Mouse (Mus musculus): ENCODE measurements at regions not wholly inside any gene's neighbourhood (a gene's known extent, or its start where the extent isn't known, plus 50 kb on each side); places are given as distances from the start of the nearest gene placed in this dataset.
A peak's percentile ranks its signal among the peaks of the same experiment; 100 is the strongest.

DNA sequence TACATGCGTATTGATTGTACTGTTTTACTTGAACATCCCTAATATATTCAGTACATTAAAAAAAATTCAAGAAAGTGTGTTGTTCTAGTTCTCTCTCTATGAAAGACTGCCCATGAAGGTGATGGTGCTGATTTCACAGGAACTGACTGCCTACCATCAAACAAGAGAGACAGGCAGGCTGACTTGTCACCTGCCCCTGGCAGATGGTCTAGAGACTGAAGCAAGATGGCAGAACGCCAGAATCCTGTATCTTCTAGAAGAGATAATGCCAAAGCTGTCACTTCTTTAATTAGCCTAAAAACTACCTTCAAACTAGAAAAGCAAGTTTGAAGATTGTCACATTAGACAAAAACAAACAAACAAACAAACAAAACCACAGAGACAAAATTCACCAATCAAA lies 484.7 kb upstream of the Dppa4 start:
- Histone ChIP-seq H3K79me2 (ENCODE audit: control insufficient read depth, insufficient read depth) (no peaks in the 10 kb centered on the region), H3K27me3 (ENCODE audit: control insufficient read depth, insufficient read depth, insufficient read length) (no peaks in the 10 kb centered on the region), H3K4me3 (ENCODE audit: insufficient read depth, poor library complexity, severe bottlenecking) (no peak overlapping the region), H3K79me3 (ENCODE audit: low read depth) (no peaks in the 10 kb centered on the region), H3K36me3 (ENCODE audit: control insufficient read depth, insufficient read depth) (no peaks in the 10 kb centered on the region), H3ac (ENCODE audit: control insufficient read depth, insufficient read length, low read depth) (no peak overlapping the region)
- TF ChIP-seq FOSL1 (IDR thresholded peaks at IDR 0.05; ENCODE audit: insufficient read depth, low read length, poor library complexity, severe bottlenecking), result no peak

DNA sequence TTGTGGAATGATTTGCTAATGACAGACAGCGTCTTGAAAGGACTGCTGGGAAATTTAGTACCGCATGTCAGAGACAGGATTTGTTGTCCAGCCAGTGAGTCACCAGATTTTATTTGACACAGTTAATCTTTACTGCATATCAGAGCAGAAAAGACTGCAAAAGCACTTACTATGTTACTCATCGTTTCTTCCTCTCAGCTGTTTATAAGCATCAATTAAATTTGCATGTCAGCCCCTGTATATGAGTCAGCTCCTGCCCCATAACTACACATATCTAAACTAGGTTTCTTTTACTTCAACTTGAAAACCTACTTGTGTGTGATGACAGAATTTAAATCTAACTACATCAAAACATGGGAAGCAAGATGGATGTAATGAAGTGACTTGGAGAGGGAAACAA lies 440.4 kb upstream of the Dppa4 start:
- Histone ChIP-seq H3K36me3 (ENCODE audit: control insufficient read depth, insufficient read depth) (no peaks in the 10 kb centered on the region), H3K79me2 (ENCODE audit: control insufficient read depth, insufficient read depth) (no peaks in the 10 kb centered on the region), H3K79me3 (ENCODE audit: low read depth) (no peaks in the 10 kb centered on the region), H3K27me3 (ENCODE audit: control insufficient read depth, insufficient read depth, insufficient read length) (no peaks in the 10 kb centered on the region), H3ac (ENCODE audit: control insufficient read depth, insufficient read length, low read depth) (no peak overlapping the region), H3K4me3 (ENCODE audit: insufficient read depth, poor library complexity, severe bottlenecking) (no peak overlapping the region)
- peak; percentile 32 for TF ChIP-seq FOSL1 (IDR thresholded peaks at IDR 0.05; ENCODE audit: insufficient read depth, low read length, poor library complexity, severe bottlenecking)
- TF ChIP-seq MAX (IDR thresholded peaks at IDR 0.05), result no peak
- TF ChIP-seq CEBPB (IDR thresholded peaks at IDR 0.05; ENCODE audit: low read depth), result no peak
- TF ChIP-seq MYOG (IDR thresholded peaks at IDR 0.05; ENCODE audit: control insufficient read depth, extremely low read depth, insufficient read length), result no peak
- peak; percentile 91 for TF ChIP-seq MYOD1 (IDR thresholded peaks at IDR 0.05; ENCODE audit: control insufficient read depth, insufficient read length, low read depth)
- no peak for TF ChIP-seq CTCF (IDR thresholded peaks at IDR 0.05; ENCODE audit: control insufficient read depth, insufficient read depth, insufficient read length)
- no peak for TF ChIP-seq USF1 (IDR thresholded peaks at IDR 0.05; ENCODE audit: low read depth)

DNA sequence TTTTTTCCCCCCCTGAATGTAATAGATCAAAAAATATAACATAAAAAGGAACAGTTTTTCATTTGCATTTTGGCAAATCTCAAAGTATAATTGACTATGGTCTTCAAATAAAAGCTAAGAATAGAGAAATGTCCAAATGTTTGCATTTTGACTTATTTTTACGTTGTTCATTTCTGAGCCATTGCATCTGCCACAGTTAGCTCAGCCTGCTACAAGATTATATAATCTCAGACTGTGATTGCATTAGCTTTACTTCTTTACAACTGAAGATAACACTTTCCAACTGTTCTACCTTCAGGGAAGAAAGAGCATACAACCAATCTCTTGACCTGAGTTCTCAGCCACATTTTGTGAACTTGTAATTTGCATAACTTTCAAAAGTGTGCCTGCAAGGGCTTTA lies 431.9 kb upstream of the Dppa4 start:
- TF ChIP-seq CTCF (IDR thresholded peaks at IDR 0.05; ENCODE audit: control insufficient read depth, insufficient read depth, insufficient read length) (no peak), FOSL1 (IDR thresholded peaks at IDR 0.05; ENCODE audit: insufficient read depth, low read length, poor library complexity, severe bottlenecking) (no peak), MAX (IDR thresholded peaks at IDR 0.05) (no peak), MYOD1 (IDR thresholded peaks at IDR 0.05; ENCODE audit: control insufficient read depth, insufficient read length, low read depth) (no peak), MYOG (IDR thresholded peaks at IDR 0.05; ENCODE audit: control insufficient read depth, extremely low read depth, insufficient read length) (no peak), CEBPB (IDR thresholded peaks at IDR 0.05; ENCODE audit: low read depth) (no peak), USF1 (IDR thresholded peaks at IDR 0.05; ENCODE audit: low read depth) (no peak)
- Histone ChIP-seq H3ac (ENCODE audit: control insufficient read depth, insufficient read length, low read depth) (no peak overlapping the region), H3K79me2 (ENCODE audit: control insufficient read depth, insufficient read depth) (no peaks in the 10 kb centered on the region), H3K36me3 (ENCODE audit: control insufficient read depth, insufficient read depth) (no peaks in the 10 kb centered on the region), H3K27me3 (ENCODE audit: control insufficient read depth, insufficient read depth, insufficient read length) (no peaks in the 10 kb centered on the region), H3K79me3 (ENCODE audit: low read depth) (no peaks in the 10 kb centered on the region), H3K4me3 (ENCODE audit: insufficient read depth, poor library complexity, severe bottlenecking) (no peak overlapping the region)

GRCm38 (mm10) chr16:47859840-47860239 lies 423.7 kb upstream of the Dppa4 start:
- no peak overlapping the region for H3K4me3 ChIP-seq (ENCODE audit: insufficient read depth, poor library complexity, severe bottlenecking)
- TF ChIP-seq USF1 (IDR thresholded peaks at IDR 0.05; ENCODE audit: low read depth), result no peak
- no peak for TF ChIP-seq MYOD1 (IDR thresholded peaks at IDR 0.05; ENCODE audit: control insufficient read depth, insufficient read length, low read depth)
- no peak for TF ChIP-seq CTCF (IDR thresholded peaks at IDR 0.05; ENCODE audit: control insufficient read depth, insufficient read depth, insufficient read length)
- TF ChIP-seq MAX (IDR thresholded peaks at IDR 0.05), result no peak
- no peak for TF ChIP-seq CEBPB (IDR thresholded peaks at IDR 0.05; ENCODE audit: low read depth)
- TF ChIP-seq MYOG (IDR thresholded peaks at IDR 0.05; ENCODE audit: control insufficient read depth, extremely low read depth, insufficient read length), result no peak
- TF ChIP-seq FOSL1 (IDR thresholded peaks at IDR 0.05; ENCODE audit: insufficient read depth, low read length, poor library complexity, severe bottlenecking), result no peak
- no peaks in the 10 kb centered on the region for H3K79me2 ChIP-seq (ENCODE audit: control insufficient read depth, insufficient read depth)

DNA sequence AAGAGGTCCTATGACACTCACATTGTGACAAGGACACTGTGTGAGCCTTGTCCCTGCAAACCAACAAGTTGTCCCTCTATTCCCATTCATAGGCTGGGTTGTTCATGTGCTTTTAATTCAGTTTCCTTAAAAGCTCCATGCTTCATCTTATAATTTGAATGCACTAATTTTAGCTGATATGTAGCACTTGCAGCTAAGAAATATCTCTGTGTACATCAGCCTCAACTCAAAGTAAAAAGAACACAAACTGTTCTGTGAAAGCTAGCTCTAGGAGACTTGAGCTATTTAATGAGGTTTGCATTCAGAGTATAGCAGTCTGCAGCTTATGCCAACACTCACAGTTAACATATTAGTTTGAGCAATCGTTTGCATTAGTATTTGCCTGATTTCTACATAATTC lies 408.3 kb upstream of the Dppa4 start:
- no peak overlapping the region for H3K4me3 ChIP-seq (ENCODE audit: insufficient read depth, poor library complexity, severe bottlenecking)
- no peak overlapping the region for H3ac ChIP-seq (ENCODE audit: control insufficient read depth, insufficient read length, low read depth)
- H3K79me3 ChIP-seq (ENCODE audit: low read depth), result no peaks in the 10 kb centered on the region
- H3K36me3 ChIP-seq (ENCODE audit: control insufficient read depth, insufficient read depth), result no peaks in the 10 kb centered on the region
- no peaks in the 10 kb centered on the region for H3K79me2 ChIP-seq (ENCODE audit: control insufficient read depth, insufficient read depth)
- H3K27me3 ChIP-seq (ENCODE audit: control insufficient read depth, insufficient read depth, insufficient read length), result no peaks in the 10 kb centered on the region
- TF ChIP-seq USF1 (IDR thresholded peaks at IDR 0.05; ENCODE audit: low read depth), result no peak
- no peak for TF ChIP-seq MYOD1 (IDR thresholded peaks at IDR 0.05; ENCODE audit: control insufficient read depth, insufficient read length, low read depth)
- TF ChIP-seq CTCF (IDR thresholded peaks at IDR 0.05; ENCODE audit: control insufficient read depth, insufficient read depth, insufficient read length), result no peak
- no peak for TF ChIP-seq MYOG (IDR thresholded peaks at IDR 0.05; ENCODE audit: control insufficient read depth, extremely low read depth, insufficient read length)
- TF ChIP-seq FOSL1 (IDR thresholded peaks at IDR 0.05; ENCODE audit: insufficient read depth, low read length, poor library complexity, severe bottlenecking), result no peak
- no peak for TF ChIP-seq MAX (IDR thresholded peaks at IDR 0.05)

More at GRCm38 (mm10) chr16:47859840-47860239, 423.7 kb upstream of the Dppa4 start:
- no peaks in the 10 kb centered on the region for H3K79me3 ChIP-seq (ENCODE audit: low read depth)
- H3K36me3 ChIP-seq (ENCODE audit: control insufficient read depth, insufficient read depth), result no peaks in the 10 kb centered on the region
- no peaks in the 10 kb centered on the region for H3K27me3 ChIP-seq (ENCODE audit: control insufficient read depth, insufficient read depth, insufficient read length)
- no peak overlapping the region for H3ac ChIP-seq (ENCODE audit: control insufficient read depth, insufficient read length, low read depth)

- Histone ChIP-seq H3K36me3 (ENCODE audit: control insufficient read depth, insufficient read depth) (no peaks in the 10 kb centered on the region), H3K79me3 (ENCODE audit: low read depth) (no peaks in the 10 kb centered on the region), H3K4me3 (ENCODE audit: insufficient read depth, poor library complexity, severe bottlenecking) (no peak overlapping the region), H3ac (ENCODE audit: control insufficient read depth, insufficient read length, low read depth) (no peak overlapping the region), H3K79me2 (ENCODE audit: control insufficient read depth, insufficient read depth) (no peaks in the 10 kb centered on the region), H3K27me3 (ENCODE audit: control insufficient read depth, insufficient read depth, insufficient read length) (no peaks in the 10 kb centered on the region)
- TF ChIP-seq CEBPB (IDR thresholded peaks at IDR 0.05; ENCODE audit: low read depth), result no peak
- TF ChIP-seq MYOG (IDR thresholded peaks at IDR 0.05; ENCODE audit: control insufficient read depth, extremely low read depth, insufficient read length), result no peak
- TF ChIP-seq FOSL1 (IDR thresholded peaks at IDR 0.05; ENCODE audit: insufficient read depth, low read length, poor library complexity, severe bottlenecking), result no peak
- TF ChIP-seq MYOD1 (IDR thresholded peaks at IDR 0.05; ENCODE audit: control insufficient read depth, insufficient read length, low read depth), result no peak
- TF ChIP-seq MAX (IDR thresholded peaks at IDR 0.05), result no peak
- TF ChIP-seq CTCF (IDR thresholded peaks at IDR 0.05; ENCODE audit: control insufficient read depth, insufficient read depth, insufficient read length), result no peak
- TF ChIP-seq USF1 (IDR thresholded peaks at IDR 0.05; ENCODE audit: low read depth), result no peak
These were observed 400.1 kb upstream of the Dppa4 start for GRCm38 (mm10) chr16:47883476-47883875.

All from C2C12 (cell line).